Mouse (Mus musculus) urinary bladder, postnatal 14 days (tissue): Measurements from ENCODE around the gene Fam161b.
"Not testable (repeated sequence)": the region's sequence is repeated elsewhere in the genome, so short reads cannot be mapped to it uniquely, and the experiment has no call there.

Experiments used
- DNase-seq: peaks from one replicate; pipeline ENCODE4 v3.0.0; 2021; ENCODE audit warnings: low spot score

Fam161b gene

GRCm38 (mm10) chr12:84373831-84374481 lies 12.3 kb upstream of the Fam161b start:
- no peak for DNase-seq

DNA sequence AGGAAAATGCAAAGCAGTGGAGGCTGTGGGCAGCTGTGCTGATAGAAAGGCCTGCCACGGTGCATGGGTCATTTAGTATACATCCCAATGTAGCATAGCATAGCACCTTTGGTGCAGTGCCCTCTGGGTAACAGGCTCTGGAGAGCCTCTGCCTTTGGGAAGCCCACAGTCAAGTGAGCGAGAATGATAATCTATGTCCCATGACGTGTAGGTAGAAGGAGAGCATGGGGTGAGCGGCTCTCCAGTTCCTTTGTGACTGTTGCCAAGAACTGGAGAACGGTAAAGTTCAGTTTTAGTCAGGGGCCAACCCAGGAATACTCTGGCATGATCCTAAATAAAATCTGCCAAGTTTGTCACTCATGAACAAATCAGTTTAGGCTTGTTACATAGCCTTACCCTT lies 10.0 kb upstream of the Fam161b start:
- DNase-seq = no peak

GRCm38 (mm10) chr12:84366971-84367370 lies 5.3 kb upstream of the Fam161b start:
- no peak for DNase-seq

DNA sequence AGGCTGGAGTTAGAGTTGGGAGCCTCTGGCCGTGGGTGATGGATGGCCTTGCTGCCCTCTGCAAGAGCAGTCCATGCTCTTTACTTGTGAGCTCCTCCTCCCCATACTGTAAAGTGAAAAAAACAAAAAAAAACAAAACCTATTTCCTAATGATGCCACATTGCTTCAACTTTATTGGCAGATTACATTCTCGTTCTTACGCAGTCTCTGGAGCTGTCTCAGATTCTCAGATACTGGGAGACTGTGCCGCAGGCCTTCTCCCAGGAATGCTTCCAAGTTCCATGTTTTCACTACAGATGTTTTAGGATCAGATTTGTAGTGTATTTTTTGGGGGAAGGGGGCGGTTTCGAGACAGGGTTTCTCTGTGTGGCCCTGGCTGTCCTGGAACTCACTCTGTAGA lies 3.5 kb upstream of the Fam161b start:
- DNase-seq = no peak

DNA sequence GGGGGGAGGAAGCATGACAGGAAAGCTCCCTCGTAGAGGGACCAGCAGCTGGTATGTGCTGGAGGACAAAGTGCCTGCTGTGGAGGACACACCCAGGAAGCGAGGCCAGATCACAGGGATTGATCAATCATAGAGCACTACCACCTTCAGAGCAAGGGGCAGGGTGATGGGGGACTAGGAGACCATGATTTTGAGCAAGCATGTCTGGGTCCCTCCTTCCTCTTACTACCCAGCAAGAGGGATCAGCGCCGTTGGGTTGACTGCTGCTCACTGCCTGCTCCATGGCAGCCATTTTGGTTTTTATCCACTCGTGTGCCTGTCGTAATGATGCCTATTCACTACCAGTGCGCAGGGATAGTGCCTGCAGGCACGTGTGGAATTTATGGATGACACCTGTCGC lies 2.7 kb upstream of the Fam161b start:
- no peak for DNase-seq

DNA sequence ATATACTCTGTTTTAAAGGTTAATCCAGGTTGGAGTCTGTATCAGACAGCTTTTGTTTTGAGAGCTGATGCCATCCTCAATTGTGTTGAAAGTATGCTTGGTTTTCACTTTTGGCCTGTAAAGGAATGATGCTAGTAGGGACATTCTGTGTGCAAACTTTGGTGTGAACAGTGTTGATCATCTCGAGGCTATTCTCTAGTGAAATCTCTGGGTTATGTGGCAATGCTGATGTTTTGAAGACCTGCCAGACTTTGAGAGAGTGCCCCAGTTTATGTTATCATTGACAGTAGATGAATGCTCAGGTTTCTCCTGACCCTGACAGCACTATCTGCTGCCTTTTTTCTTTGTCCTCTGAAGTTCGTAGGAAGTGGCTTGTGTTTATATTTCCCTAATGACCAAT lies 1.2 kb upstream of the Fam161b start:
- no peak for DNase-seq

GRCm38 (mm10) chr12:84358699-84359098 lies 2.9 kb downstream of the Fam161b start:
- not testable (repeated sequence) for DNase-seq

- peak; percentile 39 for DNase-seq
Observed at GRCm38 (mm10) chr12:84347192-84347591, 14.4 kb downstream of the Fam161b start.

GRCm38 (mm10) chr12:84336963-84337625 lies 24.5 kb downstream of the Fam161b start:
- DNase-seq = no peak

GRCm38 (mm10) chr12:84327111-84327512 lies 34.5 kb downstream of the Fam161b start:
- DNase-seq = no peak

GRCm38 (mm10) chr12:84316721-84317621 lies 44.7 kb downstream of the Fam161b start, which contains the start of gene Zfp410:
TSS of gene Zfp410 (plus strand) at chr12:84316852.
- DNase-seq = peak; percentile 87

- no peak for DNase-seq
Observed at GRCm38 (mm10) chr12:84316006-84316405, 45.6 kb downstream of the Fam161b start.

GRCm38 (mm10) chr12:84311306-84311705 lies 50.3 kb downstream of the Fam161b start:
- DNase-seq = no peak

- DNase-seq = no peak
Observed at GRCm38 (mm10) chr12:84304554-84304953, 57.1 kb downstream of the Fam161b start.

DNA sequence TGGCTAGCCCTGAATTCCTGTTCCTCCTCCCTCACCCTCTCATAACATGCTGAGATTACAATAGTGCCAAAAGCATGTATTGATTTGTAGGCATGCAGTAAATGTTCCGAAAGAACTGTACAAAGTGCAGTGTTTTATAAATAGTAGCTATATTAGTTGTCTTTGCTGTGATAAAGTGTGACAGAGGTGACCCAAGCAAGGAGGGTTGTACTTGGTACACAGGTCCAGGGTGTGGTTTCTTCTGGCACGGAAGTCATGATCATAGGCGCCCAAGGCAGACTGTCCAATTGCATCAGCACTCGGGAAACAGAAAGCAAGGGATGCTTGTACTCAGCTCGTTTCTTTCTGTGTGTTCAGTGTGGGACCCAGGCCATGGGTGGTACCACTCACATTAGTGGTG lies 57.5 kb downstream of the Fam161b start:
- DNase-seq = no peak

DNA sequence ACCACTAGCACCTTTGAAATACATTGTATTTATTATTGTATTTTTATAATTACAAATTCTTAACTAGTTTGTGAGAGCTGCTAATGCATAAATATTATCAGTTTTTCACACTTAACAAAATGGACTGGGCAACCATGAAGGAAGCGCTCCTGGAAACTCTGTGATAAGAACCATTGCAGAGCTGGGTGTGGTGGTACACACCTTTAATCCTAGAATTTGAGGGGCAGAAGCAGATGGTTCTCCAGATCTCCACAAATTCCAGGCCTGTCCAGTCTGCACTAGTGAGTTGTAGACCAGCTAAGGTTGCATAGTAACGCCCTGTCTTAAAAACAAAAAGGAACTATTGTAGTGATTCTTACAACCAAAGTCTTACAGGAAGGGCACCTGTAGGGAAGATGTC lies 62.4 kb downstream of the Fam161b start:
- no peak for DNase-seq

GRCm38 (mm10) chr12:84297851-84298250 lies 63.8 kb downstream of the Fam161b start:
- DNase-seq = no peak
